Mouse (Mus musculus) bone marrow macrophage, adult 2 months (primary cell): ENCODE measurements around the gene Eipr1. TPM values are rescaled to one million over a fixed set of nuclear protein-coding genes. Genes with fewer than 3 reads are reported as not detected.

Source experiments
- H3K27ac ChIP-seq: 2 replicates; pipeline ENCODE4 v1.5.1; 2012; ENCODE audit warnings: low read depth, low read length; ENCODE audit not compliant: insufficient read depth
- H3K4me1 ChIP-seq: 2 replicates; pipeline ENCODE4 v1.6.1; 2012; ENCODE audit warnings: low read length; ENCODE audit not compliant: control insufficient read depth, insufficient read depth
- H3K4me3 ChIP-seq: 2 replicates; pipeline ENCODE4 v1.5.1; 2012; ENCODE audit warnings: mild to moderate bottlenecking, low read length, moderate library complexity; ENCODE audit not compliant: insufficient read depth
- CTCF ChIP-seq: IDR thresholded peaks from 2 replicates; pipeline ENCODE4 v1.5.1; 2012; ENCODE audit warnings: low read depth, mild to moderate bottlenecking, low read length, moderate library complexity
- POLR2A ChIP-seq: IDR thresholded peaks from 2 replicates; pipeline ENCODE4 v1.6.1; 2012; ENCODE audit warnings: mild to moderate bottlenecking, low read depth, low read length, borderline replicate concordance
- polyA plus RNA-seq: library from polyadenylated mRNA; stranded (reverse); fragments of >200 nt; gene quantifications from 2 replicates; pipeline ENCODE4 v1.2.4, GENCODE M21; 2012; ENCODE audit not compliant: missing spikeins, insufficient read depth, insufficient read length

The Eipr1 gene
- polyA plus RNA-seq, 1 experiment = 12.9 TPM

DNA sequence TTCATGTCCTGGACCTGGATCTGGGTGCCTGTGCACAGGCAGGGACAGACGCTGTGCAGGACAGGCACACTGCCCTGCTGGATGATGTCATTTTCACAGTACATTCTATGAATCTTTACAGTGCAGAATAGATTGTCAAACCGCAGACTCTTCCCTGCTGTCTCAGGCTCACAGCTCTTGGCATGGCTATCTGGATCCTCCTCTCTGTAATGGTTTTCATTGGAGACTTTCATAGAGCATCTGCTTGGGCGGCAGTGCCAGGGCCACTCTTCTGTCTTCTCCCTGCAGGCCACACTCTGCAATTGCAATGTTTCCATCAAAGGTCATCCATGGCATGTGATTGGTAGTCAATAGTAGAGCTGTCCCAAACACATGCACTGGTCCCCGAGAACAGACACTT is 117.2 kb downstream of the Eipr1 start:
- no peak for TF ChIP-seq CTCF
- no peak for TF ChIP-seq POLR2A
- H3K27ac ChIP-seq = no peak overlapping the region
- no peaks in the 10 kb centered on the region for H3K4me1 ChIP-seq
- H3K4me3 ChIP-seq = no peak overlapping the region

DNA sequence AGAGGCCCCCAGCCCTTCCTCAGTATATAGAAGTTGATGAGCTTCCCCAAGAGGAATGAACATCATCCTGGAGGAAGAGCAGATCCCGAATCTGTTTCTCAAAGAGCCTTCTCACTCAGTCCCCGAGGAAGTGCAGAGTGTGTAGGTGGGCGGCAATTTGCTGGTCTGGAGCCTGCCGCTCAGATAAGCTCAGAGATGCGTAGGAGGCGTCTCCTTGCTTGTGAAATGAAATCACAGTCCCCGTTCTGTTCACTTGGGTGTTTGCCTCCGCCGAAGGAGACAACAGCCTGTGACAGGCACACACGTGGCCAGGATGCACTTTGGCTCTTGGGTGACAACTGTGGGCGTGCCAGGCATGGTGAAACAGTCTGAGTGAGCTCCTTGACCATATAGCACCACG is 120.7 kb downstream of the Eipr1 start:
- no peak overlapping the region for H3K4me3 ChIP-seq

DNA sequence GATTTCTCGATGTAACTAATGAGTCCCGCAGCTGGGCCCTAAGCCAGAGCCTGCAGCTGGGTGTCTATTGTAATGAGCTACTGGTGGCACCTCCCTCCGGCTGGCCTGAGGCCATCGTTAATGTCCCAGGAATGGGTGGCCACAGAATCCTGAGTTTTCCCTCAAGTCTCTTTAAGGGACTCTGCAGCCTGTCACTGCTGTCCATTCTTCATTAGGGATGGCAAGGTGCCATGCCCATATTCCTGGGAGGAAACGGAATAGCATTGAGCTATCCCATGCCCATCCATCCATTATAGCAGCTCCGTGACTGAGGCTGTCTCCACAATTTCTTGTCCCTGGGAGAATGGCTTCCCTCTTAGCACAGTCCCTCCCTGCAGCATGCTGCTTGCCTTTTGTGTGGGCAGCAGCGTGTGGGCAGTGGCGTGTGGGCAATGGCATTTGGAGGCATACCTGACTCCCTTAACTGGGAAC is 123.2 kb downstream of the Eipr1 start:
- TF ChIP-seq CTCF (no peak), POLR2A (no peak)
- Histone ChIP-seq H3K4me1 (0 out of 2 replicates have a peak, but pooled peaks cover 3% of the 10 kb centered on the region), H3K4me3 (no peak overlapping the region), H3K27ac (no peak overlapping the region)

More for the DNA sequence above, 120.7 kb downstream of the Eipr1 start:
- H3K4me1 ChIP-seq = 0 out of 2 replicates have a peak, but pooled peaks cover 3% of the 10 kb centered on the region
- no peak overlapping the region for H3K27ac ChIP-seq
- no peak for TF ChIP-seq CTCF
- no peak for TF ChIP-seq POLR2A

DNA sequence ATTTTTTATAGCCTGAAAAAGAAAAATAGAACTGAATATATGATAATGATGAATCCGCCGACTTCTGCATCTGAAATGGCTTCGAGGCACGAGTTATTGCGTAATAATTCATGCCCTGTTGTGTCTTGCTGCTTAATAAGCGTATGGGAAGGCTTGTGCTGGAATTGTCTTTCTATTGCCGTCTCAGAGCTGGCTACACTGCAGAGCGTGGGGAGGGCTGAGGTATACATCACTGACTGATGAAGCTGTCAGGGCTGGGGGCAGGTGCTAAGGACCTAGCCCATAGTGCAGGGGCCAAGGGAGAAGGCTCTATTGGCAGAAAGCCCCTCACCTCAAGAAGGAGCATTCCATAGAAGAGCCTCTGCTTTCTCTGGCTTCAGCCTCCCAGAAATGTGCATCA is 123.9 kb downstream of the Eipr1 start:
- TF ChIP-seq POLR2A = no peak
- TF ChIP-seq CTCF = no peak
- Histone ChIP-seq H3K27ac (no peak overlapping the region), H3K4me3 (no peak overlapping the region), H3K4me1 (0 out of 2 replicates have a peak, but pooled peaks cover 3% of the 10 kb centered on the region)

DNA sequence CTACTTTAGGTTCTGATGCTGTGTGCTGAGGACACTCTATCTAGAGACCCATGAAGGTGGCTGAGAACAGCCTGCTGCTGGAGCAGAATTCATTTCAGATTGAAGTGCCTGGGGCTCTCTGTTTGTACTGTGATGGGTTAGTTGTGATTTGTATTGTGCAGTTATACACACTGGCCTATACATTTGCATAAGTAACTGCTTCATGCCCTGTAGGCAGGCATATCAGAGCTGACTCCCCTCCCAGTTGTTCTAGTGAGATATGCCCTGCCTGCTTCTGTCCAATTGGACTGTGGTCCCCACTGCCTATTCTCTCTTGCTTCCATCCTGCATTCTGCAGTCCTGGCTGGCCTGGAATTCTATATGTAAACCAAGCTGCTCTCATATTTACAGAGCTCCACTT is 128.9 kb downstream of the Eipr1 start:
- 0 out of 2 replicates have a peak, but pooled peaks cover 2% of the 10 kb centered on the region for H3K4me1 ChIP-seq
- H3K4me3 ChIP-seq = no peak overlapping the region
- no peak overlapping the region for H3K27ac ChIP-seq
- TF ChIP-seq POLR2A = no peak
- TF ChIP-seq CTCF = no peak

DNA sequence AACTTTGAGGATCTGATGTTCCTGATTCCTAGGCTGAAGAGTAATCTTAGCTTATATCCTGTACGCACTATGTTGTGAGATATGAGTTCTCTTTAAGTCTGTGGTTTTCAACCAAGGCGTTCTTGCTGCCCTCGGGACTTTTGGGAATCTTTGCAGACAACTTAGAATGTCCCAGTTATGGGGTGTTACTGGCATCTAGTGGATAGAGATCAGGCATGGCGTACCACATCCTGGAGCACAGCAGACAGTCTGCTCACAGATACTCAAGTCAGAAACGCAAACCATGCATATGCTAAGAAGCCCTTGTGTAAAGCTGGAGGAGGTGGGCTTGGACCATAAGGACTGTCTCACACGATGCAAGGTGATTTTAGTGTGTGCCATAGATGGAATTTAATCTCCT is 136.1 kb downstream of the Eipr1 start:
- no peak overlapping the region for H3K27ac ChIP-seq
- H3K4me3 ChIP-seq = no peak overlapping the region
- TF ChIP-seq POLR2A (no peak), CTCF (no peak)
- H3K4me1 ChIP-seq = no peaks in the 10 kb centered on the region

DNA sequence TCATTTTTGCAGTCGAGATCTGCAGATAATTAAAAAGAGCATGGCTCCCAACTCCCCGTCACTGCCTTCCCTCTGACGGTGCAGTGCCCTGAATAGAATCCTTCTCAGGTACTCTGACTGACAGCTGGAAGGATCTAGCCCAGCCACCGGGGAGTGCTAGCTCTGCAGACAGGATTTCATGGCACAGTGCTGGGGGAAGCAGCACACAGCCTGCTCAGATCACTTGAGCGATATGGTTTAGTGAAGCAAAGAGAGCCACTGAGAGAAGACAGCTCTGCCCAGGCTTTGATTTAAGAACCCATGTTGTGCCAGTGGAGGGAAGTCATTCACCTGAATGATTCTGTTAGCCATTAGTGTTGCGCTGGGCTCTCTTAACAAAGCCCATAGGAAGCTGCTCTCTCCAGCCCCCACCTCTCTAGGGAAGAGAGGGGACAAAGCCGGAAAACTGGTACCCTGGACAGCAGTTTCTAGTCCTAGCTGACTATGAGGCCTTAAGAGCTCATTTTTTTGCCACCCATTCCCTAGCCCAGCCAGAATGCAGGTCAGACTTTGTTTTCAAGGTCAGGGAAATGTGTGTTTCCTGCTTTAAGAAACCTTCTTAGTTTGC is 137.6 kb downstream of the Eipr1 start:
- no peak overlapping the region for H3K27ac ChIP-seq
- H3K4me1 ChIP-seq = no peaks in the 10 kb centered on the region
- no peak for TF ChIP-seq CTCF
- TF ChIP-seq POLR2A = no peak
- no peak overlapping the region for H3K4me3 ChIP-seq

DNA sequence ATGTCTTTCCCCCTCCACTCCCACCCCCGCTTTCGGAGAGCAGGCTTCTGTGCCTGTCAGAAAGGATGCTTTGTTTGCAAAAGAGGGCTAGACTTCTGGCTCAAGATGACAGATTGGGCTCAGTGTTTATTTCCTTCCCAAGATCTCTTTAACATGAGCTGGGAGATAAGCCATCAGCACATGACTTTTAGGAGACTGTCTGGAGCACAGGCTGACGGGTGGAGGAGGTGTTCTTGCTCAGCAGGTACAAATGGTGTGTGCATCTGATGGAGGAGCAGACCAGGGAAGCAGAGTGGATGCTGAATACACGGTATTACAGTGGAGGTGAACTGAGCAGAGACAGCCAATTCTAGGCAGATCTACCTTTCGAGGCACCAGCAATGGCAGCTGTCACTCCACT is 139.9 kb downstream of the Eipr1 start:
- Histone ChIP-seq H3K4me1 (no peaks in the 10 kb centered on the region), H3K27ac (no peak overlapping the region), H3K4me3 (no peak overlapping the region)
- TF ChIP-seq POLR2A = no peak
- TF ChIP-seq CTCF = no peak

DNA sequence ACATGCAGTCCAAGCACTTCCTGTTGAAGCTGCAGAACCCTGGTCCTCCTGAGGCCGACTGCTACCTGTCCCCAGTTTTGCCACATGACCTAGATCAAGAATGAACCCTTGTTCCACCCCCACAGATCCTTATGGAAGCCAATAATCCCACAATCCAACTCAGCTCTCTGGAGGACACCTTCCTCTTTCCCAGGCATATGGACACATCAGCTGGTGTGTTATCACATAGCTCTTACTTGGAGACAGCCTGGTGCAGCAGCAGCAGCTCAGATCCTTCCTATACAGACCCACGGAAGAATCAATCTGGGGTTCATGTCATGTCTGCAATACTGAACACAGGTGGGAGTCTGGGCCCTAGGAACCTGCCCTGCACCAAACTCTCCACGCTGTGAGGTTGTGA is 145.0 kb downstream of the Eipr1 start:
- TF ChIP-seq POLR2A = no peak
- TF ChIP-seq CTCF = no peak
- no peak overlapping the region for H3K4me3 ChIP-seq
- H3K4me1 ChIP-seq = no peaks in the 10 kb centered on the region
- no peak overlapping the region for H3K27ac ChIP-seq

DNA sequence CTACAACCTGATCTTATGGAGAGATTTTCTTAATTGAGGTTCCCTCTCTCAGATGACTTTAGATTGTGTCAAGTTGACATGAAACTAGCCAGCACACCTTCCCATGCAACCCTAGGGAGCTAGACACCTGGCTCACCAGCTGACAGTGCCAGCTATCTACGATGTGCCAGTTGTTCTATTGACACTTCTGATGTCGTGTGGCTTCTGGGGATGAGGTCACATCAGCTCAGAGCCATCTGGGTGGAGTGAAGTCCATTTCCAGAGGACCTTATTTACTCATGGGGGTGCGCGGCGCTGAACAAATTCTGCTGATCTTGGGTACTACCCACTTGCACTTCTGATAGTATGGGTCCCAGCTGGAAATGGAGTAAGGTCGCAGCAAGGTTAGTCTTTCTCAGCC is 146.7 kb downstream of the Eipr1 start:
- Histone ChIP-seq H3K4me3 (no peak overlapping the region), H3K4me1 (no peaks in the 10 kb centered on the region), H3K27ac (no peak overlapping the region)
- no peak for TF ChIP-seq CTCF
- TF ChIP-seq POLR2A = no peak
